8 mouse cellular contexts compared by ENCODE assay signal in genomic region chr1:136570298-136570653, GRCm38 (mm10). TPM values are rescaled to one million over a fixed set of nuclear protein-coding genes. Genes with fewer than 3 reads are reported as not detected.
DNase-seq lines count a peak whose midpoint lies in the region; ATAC-seq and TF ChIP-seq lines count a peak whose summit lies in the region.

No protein-coding gene starts in this region.

- H3K4me2 ChIP-seq in kidney, postnatal 0 days (ENCODE audit: low read length), result peak overlapping the region; percentile 36
- peak overlapping the region; percentile 16; the same call in 1 of the 2 replicates for H3K4me2 ChIP-seq in forebrain, embryonic 16.5 days (ENCODE audit: low read length)
- peak overlapping the region; percentile 43 for H3K4me2 ChIP-seq in liver, embryonic 13.5 days
- H3K4me2 ChIP-seq in stomach, embryonic 15.5 days, result peak overlapping the region; percentile 29

- TF ChIP-seq CTCF in kidney, postnatal 0 days (IDR thresholded peaks at IDR 0.05; ENCODE audit: low read depth), result no peak

- H3K36me3 ChIP-seq in kidney, postnatal 0 days (ENCODE audit: insufficient read depth, low read length), result no peaks in the 10 kb centered on the region
- no peaks in the 10 kb centered on the region for H3K36me3 ChIP-seq in forebrain, embryonic 16.5 days (ENCODE audit: control insufficient read depth, insufficient read depth)
- no peaks in the 10 kb centered on the region for H3K36me3 ChIP-seq in liver, embryonic 13.5 days
- H3K36me3 ChIP-seq in stomach, embryonic 15.5 days, result no peaks in the 10 kb centered on the region

- H3K27me3 ChIP-seq in kidney, postnatal 0 days (ENCODE audit: insufficient read depth, low read length), result no peaks in the 10 kb centered on the region
- no peaks in the 10 kb centered on the region for H3K27me3 ChIP-seq in forebrain, embryonic 16.5 days (replicated peaks; ENCODE audit: control insufficient read depth, insufficient read depth, low read length)
- no peaks in the 10 kb centered on the region for H3K27me3 ChIP-seq in liver, embryonic 13.5 days
- no peaks in the 10 kb centered on the region for H3K27me3 ChIP-seq in stomach, embryonic 15.5 days (replicated peaks)

- no peak for DNase-seq in kidney, postnatal 0 days (ENCODE audit: low spot score)
- DNase-seq in kidney, postnatal 14 days, result no peak
- no peak for DNase-seq in liver, embryonic 13.5 days
- no peak for DNase-seq in frontal cortex, adult 2 months (ENCODE audit: extremely low spot score in 1 of 2, low spot score in 1 of 2)
- DNase-seq in T-cell, adult 2 months (ENCODE audit: low spot score), result no peak
- DNase-seq in layer of hippocampus, adult 9-11 months, result no peak

- H3K4me3 ChIP-seq in kidney, postnatal 0 days (replicated peaks; ENCODE audit: low read depth, low read length), result no peak overlapping the region; the same call in 1 of the 2 replicates
- no peak overlapping the region for H3K4me3 ChIP-seq in forebrain, embryonic 16.5 days (replicated peaks; ENCODE audit: low read length)
- H3K4me3 ChIP-seq in liver, embryonic 13.5 days (replicated peaks), result no peak overlapping the region
- no peak overlapping the region for H3K4me3 ChIP-seq in stomach, embryonic 15.5 days (replicated peaks)

- no peak for ATAC-seq in kidney, postnatal 0 days (replicated peaks; ENCODE audit: low FRiP score, low read depth)
- ATAC-seq in forebrain, embryonic 16.5 days, result no peak
- ATAC-seq in liver, embryonic 13.5 days (ENCODE audit: low read depth), result 0 out of 2 replicates have a peak, but pooled peaks have one; percentile 53
- no peak for ATAC-seq in stomach, embryonic 15.5 days (ENCODE audit: insufficient read depth, low FRiP score, low read depth)

- no peak overlapping the region for H3K27ac ChIP-seq in kidney, postnatal 0 days
- H3K27ac ChIP-seq in forebrain, embryonic 16.5 days (ENCODE audit: low read length), result no peak overlapping the region
- H3K27ac ChIP-seq in liver, embryonic 13.5 days, result no peak overlapping the region
- H3K27ac ChIP-seq in stomach, embryonic 15.5 days, result no peak overlapping the region

- 14% methylated on average over 13 of the region's 13 CpGs for WGBS in kidney, postnatal 0 days
- WGBS in forebrain, embryonic 16.5 days, result 13% methylated on average over 13 of the region's 13 CpGs
- WGBS in liver, embryonic 13.5 days (ENCODE audit: insufficient replicate concordance), result 8% methylated on average over 13 of the region's 13 CpGs
- 19% methylated on average over 13 of the region's 13 CpGs for WGBS in stomach, embryonic 15.5 days

- H3K4me1 ChIP-seq in kidney, postnatal 0 days (replicated peaks; ENCODE audit: insufficient read depth, low read length), result no peaks in the 10 kb centered on the region
- peaks cover 3% of the 10 kb centered on the region; the same call in 1 of the 2 replicates for H3K4me1 ChIP-seq in forebrain, embryonic 16.5 days (replicated peaks; ENCODE audit: control insufficient read depth, insufficient read depth, low read length)
- peaks cover 10% of the 10 kb centered on the region for H3K4me1 ChIP-seq in liver, embryonic 13.5 days (replicated peaks)
- H3K4me1 ChIP-seq in stomach, embryonic 15.5 days, result peaks cover 2% of the 10 kb centered on the region; the same call in 1 of the 2 replicates

- H3K9me3 ChIP-seq in kidney, postnatal 0 days (replicated peaks; ENCODE audit: low read length), result no peaks in the 10 kb centered on the region
- no peaks in the 10 kb centered on the region for H3K9me3 ChIP-seq in forebrain, embryonic 16.5 days (ENCODE audit: control insufficient read depth, low read length)
- no peaks in the 10 kb centered on the region for H3K9me3 ChIP-seq in liver, embryonic 13.5 days (replicated peaks)
- no peaks in the 10 kb centered on the region for H3K9me3 ChIP-seq in stomach, embryonic 15.5 days

- H3K9ac ChIP-seq in kidney, postnatal 0 days (ENCODE audit: low read depth, low read length), result no peak overlapping the region
- no peak overlapping the region for H3K9ac ChIP-seq in forebrain, embryonic 16.5 days (replicated peaks; ENCODE audit: low read depth, low read length)
- no peak overlapping the region for H3K9ac ChIP-seq in liver, embryonic 13.5 days
- no peak overlapping the region for H3K9ac ChIP-seq in stomach, embryonic 15.5 days

RNA-seq across cellular contexts. Expression of gene Zfp281, which starts 54.4 kb away (rescaled TPM):
- 18.3 and 19.0 TPM in 2 replicates for polyA plus RNA-seq in kidney, postnatal 0 days (2015; fragmentation: Nextera tagmentation; extraction: Ambion mirVana)
- polyA plus RNA-seq in forebrain, embryonic 16.5 days (2015; fragmentation: Nextera tagmentation; extraction: Ambion mirVana), result 26.1 and 30.2 TPM in 2 replicates
- polyA plus RNA-seq in liver, embryonic 13.5 days (2015; fragmentation: Nextera tagmentation; extraction: Ambion mirVana), result 6.7 and 8.4 TPM in 2 replicates
- 16.0 and 16.7 TPM in 2 replicates for polyA plus RNA-seq in stomach, embryonic 15.5 days (2015; fragmentation: Nextera tagmentation; extraction: Ambion mirVana)
- 17.0 TPM in 2 replicates for polyA plus RNA-seq in frontal cortex, adult 2 months (2012; rRNA removed)
